Mouse (Mus musculus): Measurements from ENCODE around the gene Serbp1. TPM values are rescaled to one million over a fixed set of nuclear protein-coding genes. Genes with fewer than 3 reads are reported as not detected.

The Serbp1 gene
- total RNA-seq, 2 experiments from 2014 or later: 208 to 214 TPM

DNA sequence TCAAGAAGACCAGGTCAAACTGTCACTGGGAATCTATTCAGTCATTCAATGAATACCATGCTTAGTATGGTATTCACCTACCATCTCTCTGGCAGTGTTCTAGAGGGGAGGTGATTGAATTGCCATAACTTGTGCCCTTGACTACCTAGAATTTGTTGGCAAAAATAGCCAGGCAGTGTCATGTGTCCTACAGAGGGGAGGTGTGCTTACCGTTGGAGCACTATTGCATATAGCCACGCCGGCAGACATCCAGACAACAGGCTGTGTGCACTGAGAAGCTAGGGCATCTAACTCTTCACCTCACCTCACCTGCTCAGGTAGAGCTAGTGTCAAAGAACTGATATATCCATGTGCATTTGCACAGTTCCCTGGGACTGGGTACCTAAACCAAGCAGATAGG, 63.3 kb downstream of the Serbp1 start:
- no peak for DNase-seq

DNA sequence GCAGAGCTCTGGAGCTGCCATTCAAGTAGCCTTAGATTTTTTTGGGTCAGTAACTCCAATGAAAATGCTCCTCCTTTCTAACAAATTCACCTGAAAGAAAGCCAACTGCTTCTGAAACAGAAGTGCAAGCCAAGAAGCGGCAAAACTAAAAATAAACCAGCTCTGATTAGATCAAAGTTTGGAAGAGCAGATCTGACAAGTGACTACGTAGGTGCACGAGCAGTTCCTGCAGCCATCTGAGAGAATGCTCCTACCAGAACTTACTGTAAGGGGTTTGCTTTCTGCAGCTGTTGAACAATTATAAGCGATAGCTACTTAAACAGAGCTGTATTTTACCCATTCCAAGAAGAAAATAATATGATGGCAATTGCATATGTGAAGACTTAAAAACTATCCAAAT, 64.5 kb downstream of the Serbp1 start:
- no peak for DNase-seq

DNA sequence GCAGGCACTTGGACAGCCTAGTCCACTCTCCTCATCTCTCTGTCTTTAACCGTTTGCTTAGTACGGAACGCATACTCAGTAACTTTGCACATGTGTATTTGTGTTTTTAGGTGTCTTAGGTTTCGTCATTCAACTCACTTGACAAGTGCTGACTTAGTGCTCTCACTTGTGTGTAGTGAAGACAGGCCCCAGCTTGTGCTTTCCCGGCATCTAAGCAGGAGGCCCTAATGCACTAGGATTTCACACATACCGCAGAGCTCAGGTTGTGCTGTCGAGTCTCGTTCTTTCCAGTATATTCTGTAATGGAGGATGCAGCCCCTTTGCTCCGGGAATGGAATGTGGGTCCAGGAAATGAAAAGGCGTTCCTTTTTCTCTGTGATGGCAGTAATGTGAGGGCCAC, 65.2 kb downstream of the Serbp1 start:
- no peak for DNase-seq

DNA sequence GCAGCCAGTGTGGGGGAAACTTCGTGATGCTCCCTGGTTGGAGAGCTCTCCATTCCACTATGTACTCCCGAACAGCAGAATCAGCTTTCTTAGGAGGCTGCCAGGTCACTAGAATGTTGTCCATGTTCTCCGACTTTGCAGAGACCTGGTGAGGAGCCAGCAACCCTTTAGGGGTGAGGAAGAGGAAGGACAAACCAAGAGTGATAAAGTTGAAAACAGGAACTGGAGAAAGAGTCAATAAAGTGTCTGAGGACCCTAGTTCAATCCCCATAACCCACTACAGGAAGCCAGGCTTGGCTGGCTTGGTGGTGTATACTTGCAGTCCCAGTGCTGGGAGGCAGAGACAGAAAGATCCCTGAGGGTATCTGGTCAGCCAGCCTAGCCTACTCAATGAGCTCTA, 71.0 kb downstream of the Serbp1 start:
- no peak for DNase-seq

DNA sequence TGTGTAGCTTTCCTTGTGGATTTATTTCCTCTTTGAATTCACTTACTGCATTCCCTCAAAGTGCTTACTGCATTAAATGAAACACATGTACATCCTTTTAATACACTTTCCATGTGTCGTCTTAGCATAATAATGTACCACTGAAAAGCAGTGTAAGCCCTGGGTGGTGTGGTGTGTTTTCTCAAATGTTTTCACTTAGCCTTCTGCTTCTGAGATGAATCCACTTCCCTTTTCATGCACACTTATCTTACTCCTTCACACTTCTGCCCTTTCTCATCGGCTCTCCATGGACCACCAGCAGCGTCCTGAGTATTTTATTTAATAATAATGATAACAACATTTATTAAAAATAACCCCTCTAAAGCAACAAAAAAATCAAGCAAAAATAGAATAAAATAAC, 71.8 kb downstream of the Serbp1 start:
- no peak for DNase-seq

DNA sequence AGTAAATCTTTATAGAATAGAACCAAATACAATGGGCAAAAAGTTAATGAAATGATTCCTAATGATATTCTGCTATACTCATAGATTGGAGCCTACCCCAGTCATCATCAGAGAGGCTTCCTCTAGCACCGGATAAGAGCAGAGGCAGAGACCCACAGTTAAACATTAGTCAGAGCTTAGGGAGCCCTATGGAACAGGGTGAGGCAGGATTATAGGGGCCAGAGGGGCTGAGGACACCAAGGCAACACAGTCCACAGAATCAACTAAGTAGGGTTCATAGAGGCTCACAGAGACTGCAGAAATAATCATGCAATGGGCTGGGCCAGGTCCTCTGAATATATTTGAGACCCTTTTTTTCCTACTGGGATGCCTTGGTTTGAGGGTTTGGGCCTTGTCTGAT, 76.7 kb downstream of the Serbp1 start:
- DNase-seq: no peak

DNA sequence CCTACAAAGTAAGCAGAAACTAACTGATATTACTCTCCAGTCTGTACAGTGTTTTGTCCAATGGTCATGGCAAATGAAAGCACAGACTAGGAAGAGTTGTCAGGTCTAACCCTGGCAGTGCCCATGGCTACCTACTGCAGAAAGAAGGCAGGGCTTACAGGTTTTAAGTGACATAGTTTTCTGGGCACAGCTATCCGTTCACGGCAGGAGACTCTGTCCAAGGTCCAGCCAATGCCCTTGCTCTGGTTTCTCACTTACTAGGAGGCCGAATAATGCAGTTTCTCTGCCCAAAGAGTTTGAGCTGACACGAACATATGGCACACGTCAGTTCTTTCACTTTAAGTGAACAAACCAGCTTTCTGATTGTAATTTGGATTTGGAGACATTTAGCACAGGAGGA, 79.1 kb downstream of the Serbp1 start:
- DNase-seq: no peak

DNA sequence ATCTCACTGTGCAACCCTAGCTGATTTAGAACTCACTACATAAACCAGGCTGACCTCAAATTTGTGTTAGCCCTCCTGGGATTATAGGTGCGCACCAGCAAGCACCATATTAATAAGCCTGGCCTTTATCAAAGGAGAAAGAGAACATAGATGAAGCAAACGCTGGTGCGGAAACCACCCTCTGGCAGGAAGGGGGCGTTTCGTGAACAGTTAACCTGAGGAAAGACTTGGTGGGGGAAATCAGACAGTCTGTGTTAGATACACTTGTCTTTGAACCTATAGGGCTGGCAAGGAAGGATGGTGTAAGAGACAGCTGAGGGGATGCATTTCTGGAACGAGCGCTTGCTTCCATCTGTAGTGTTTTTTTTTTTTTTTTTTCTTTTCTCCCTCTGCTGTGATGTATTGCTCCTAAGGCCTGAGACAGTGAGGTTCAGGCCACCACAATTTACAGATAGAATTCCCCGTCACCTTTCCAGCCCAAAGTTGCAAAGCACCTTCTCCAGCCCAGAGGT, 79.9 kb downstream of the Serbp1 start:
- no peak for DNase-seq

DNA sequence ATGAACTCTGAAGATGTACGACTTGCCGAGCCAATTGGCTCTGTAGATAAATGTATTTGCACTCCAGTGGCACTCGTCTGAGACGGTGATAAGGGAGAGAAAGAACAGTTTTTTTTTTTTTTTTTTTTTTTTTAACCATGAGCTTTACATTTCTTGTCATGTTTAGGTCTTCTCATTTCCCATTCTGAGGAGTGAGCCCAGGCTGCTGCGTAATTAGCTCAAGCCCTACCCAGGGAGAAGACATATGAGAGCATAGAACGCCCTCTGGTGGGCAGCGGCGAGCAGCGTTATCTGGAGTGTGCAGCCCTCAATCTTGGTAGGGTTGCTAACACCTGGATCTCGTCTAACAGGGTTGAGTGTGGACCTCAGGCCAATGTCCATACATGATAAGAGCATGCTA, 80.5 kb downstream of the Serbp1 start:
- peak; percentile 50 to 79 for DNase-seq

DNA sequence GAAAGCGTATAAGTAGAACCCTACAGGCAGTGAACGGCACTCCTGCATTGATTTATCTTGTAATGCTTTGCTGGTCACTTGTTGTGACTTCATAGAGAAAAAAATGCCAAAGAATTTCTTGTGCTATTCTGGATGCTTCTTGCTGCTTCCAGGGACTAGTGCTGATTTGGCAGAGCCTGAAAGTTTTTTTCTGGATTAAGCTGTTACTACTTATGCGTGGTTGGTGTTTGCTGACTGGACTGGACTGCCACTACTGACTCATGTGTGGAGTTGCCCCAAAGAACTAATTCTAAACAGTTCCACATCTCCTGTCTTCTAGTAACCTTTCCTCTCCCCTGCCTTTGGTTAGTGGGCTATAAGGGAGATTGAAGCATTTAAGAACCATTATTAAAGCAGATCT, 85.8 kb downstream of the Serbp1 start:
- DNase-seq: no peak

DNA sequence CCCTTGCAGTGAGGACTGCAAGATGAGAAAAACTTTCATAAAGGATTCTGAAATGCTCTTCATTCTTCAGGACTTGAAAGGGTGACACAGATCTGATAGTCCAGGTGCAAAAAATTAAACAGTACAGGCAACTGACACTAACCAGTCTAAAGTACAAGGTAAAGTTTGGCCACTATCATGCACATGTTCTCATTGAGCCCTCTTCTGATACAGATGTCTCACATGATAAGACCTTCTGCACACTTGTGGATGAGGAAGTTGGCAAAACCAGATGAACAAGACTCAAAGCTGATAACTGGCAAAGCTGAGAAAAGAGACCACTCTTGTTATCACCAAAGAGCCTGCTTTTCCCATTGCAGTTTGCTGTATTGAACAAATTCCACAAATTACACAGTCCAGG, 100.0 kb downstream of the Serbp1 start:
- no peak for DNase-seq

DNA sequence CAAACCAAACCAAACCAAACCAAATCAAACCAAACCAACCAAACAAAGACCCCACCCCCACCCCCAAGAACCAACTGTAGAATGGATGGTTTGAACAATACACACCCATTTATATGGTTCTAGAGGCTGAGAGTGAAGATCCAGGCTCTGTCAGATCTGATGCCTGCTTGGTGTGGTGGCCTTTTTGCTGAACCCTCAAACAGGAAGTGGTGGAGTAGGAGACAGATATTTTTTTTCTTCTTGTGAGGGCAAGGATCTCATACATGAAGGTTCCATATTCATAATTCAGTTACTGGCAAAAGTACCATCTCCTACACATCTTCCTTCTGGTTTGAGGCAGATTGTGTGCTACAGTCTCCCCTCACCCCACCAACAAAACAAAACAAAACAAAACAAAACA, 101.5 kb downstream of the Serbp1 start:
- DNase-seq: no peak

Other genes with a start within 250 kb of the Serbp1 start
- gene Gadd45a, start 200.7 kb upstream of the Serbp1 start, total RNA-seq (2021): 10 to 100 TPM; 22.9 to 24.8 TPM
- under 1 TPM; 0.22 to 0.26 TPM for gene Il12rb2, start 138.0 kb downstream of the Serbp1 start, total RNA-seq (2021)